Mouse (Mus musculus) midbrain, embryonic 10.5 days (tissue): ENCODE data around the gene Gp1ba. TPM values are rescaled to one million over a fixed set of nuclear protein-coding genes. Genes with fewer than 3 reads are reported as not detected.
A peak's percentile ranks its signal among the peaks of the same experiment; 100 is the strongest.

Source experiments
- DNase-seq: peaks from one replicate; pipeline ENCODE4 v3.0.0-alpha.2; 2017; ENCODE audit warnings: low spot score
- H3K27ac ChIP-seq: fragments of 300-500 bp; sonication (generic); replicated peaks from 2 replicates; pipeline ENCODE4 v1.5.1; 2016; ENCODE audit warnings: mild to moderate bottlenecking
- H3K27me3 ChIP-seq: fragments of 300-500 bp; sonication (generic); 2 replicates; pipeline ENCODE4 v1.6.1; 2016; ENCODE audit warnings: low read depth, mild to moderate bottlenecking; ENCODE audit not compliant: poor library complexity, severe bottlenecking
- H3K36me3 ChIP-seq: fragments of 300-500 bp; sonication (generic); 2 replicates; pipeline ENCODE4 v1.6.1; 2016; ENCODE audit warnings: mild to moderate bottlenecking, moderate library complexity
- H3K4me1 ChIP-seq: fragments of 300-500 bp; sonication (generic); 2 replicates; pipeline ENCODE4 v1.6.1; 2016
- H3K4me3 ChIP-seq: fragments of 300-500 bp; sonication (generic); 2 replicates; pipeline ENCODE4 v1.5.1; 2016; ENCODE audit warnings: mild to moderate bottlenecking, moderate library complexity
- H3K9me3 ChIP-seq: fragments of 300-500 bp; sonication (generic); replicated peaks from 2 replicates; pipeline ENCODE4 v1.6.1; 2016; ENCODE audit warnings: mild to moderate bottlenecking
- WGBS: fragments of 180-500 bp; shearing (Covaris S2); methylation state at CpG from one replicate; pipeline ENCODE4 v1.1.7; 2016; 5-methylcytosine and 5-hydroxymethylcytosine counted together
- polyA plus RNA-seq: library from polyadenylated mRNA; unstranded; fragments of >200 nt; fragmentation: Nextera tagmentation; extraction: Ambion mirVana; gene quantifications from 2 replicates; pipeline ENCODE4 v1.2.1, GENCODE M21; 2016

The Gp1ba gene
- polyA plus RNA-seq, 1 experiment from 2014 or later, result 0.44 TPM

DNA sequence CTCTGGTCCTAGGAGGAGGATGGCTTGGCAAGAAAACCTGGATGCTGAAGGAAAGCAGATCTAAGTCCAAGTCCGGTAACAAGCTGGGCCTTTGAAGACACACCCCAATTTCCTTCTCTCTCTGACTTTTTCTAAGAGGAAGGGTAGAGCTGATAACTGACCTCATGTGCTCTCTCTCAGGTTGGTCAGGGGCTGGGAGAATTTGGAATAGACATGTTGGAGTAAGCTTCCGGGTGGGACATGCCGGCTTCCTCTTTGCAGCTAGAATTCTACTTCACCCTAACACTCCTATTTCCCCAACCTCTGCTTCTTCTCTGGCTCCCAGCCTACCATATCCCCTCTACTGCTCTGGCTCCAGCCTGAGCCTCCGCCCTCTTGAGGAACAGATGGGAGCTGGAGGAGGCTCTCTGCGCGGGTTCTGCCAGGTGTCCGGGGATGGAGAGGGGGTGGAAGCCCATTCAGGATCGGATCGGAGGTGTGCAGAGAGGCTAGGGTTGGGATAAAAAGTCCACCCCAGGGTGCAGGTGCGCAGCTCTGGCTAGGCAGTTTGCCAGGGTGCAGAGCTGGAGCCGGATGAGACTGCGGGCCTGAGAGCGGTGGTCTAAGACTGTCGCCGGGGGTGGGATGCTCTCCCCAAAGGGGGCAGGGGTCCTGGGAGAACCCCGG lies 48.1 kb downstream of the Gp1ba start:
- Histone ChIP-seq H3K27ac (peak overlapping the region; percentile 92), H3K27me3 (no peaks in the 10 kb centered on the region; the same call in 1 of the 2 replicates), H3K4me3 (peak overlapping the region; percentile 93), H3K9me3 (no peaks in the 10 kb centered on the region), H3K4me1 (peaks cover 41% of the 10 kb centered on the region), H3K36me3 (peaks cover 30% of the 10 kb centered on the region)
- DNase-seq, result no peak
- 5% methylated on average over 16 of the region's 16 CpGs for WGBS

- H3K27me3 ChIP-seq, result no peaks in the 10 kb centered on the region; the same call in 1 of the 2 replicates
- DNase-seq, result peak; percentile 90
- WGBS, result under 1% methylated on average over 55 of the region's 55 CpGs
- H3K27ac ChIP-seq, result peak within 1 kb of the TSS; percentile 92
- H3K36me3 ChIP-seq, result peaks cover 29% of the 10 kb centered on the region
- peaks cover 35% of the 10 kb centered on the region for H3K4me1 ChIP-seq
- peak within 1 kb of the TSS; percentile 93 for H3K4me3 ChIP-seq
- H3K9me3 ChIP-seq, result no peaks in the 10 kb centered on the region
Observed at GRCm38 (mm10) chr11:70687601-70688199, 48.8 kb downstream of the Gp1ba start, which contains the start of gene Camta2. Gene Camta2, minus strand, starts transcription at chr11:70688105.

GRCm38 (mm10) chr11:70688372-70688771 lies 49.5 kb downstream of the Gp1ba start:
- peaks cover 22% of the 10 kb centered on the region for H3K36me3 ChIP-seq
- WGBS, result 12% methylated on average over 8 of the region's 8 CpGs
- H3K27me3 ChIP-seq, result no peaks in the 10 kb centered on the region; the same call in 1 of the 2 replicates
- peak overlapping the region; percentile 92 for H3K27ac ChIP-seq
- peak overlapping the region; percentile 93 for H3K4me3 ChIP-seq
- DNase-seq, result no peak
- peaks cover 28% of the 10 kb centered on the region for H3K4me1 ChIP-seq
- no peaks in the 10 kb centered on the region for H3K9me3 ChIP-seq

GRCm38 (mm10) chr11:70689578-70689977 lies 50.7 kb downstream of the Gp1ba start:
- WGBS, result 54% methylated on average over 4 of the region's 4 CpGs
- Histone ChIP-seq H3K4me3 (no peak overlapping the region), H3K4me1 (peaks cover 28% of the 10 kb centered on the region), H3K9me3 (no peaks in the 10 kb centered on the region), H3K36me3 (peaks cover 10% of the 10 kb centered on the region; the same call in 1 of the 2 replicates), H3K27ac (no peak overlapping the region), H3K27me3 (no peaks in the 10 kb centered on the region; the same call in 1 of the 2 replicates)
- DNase-seq, result no peak

Other genes with a start within 250 kb of the Gp1ba start
- gene Pelp1, start 229.1 kb upstream of the Gp1ba start, polyA plus RNA-seq, result 52.2 and 53.2 TPM in 2 replicates
- 28.3 and 37.4 TPM in 2 replicates for gene Arrb2, start 206.5 kb upstream of the Gp1ba start, polyA plus RNA-seq
- gene Med11, start 187.2 kb upstream of the Gp1ba start, polyA plus RNA-seq, result 39.7 and 44.6 TPM in 2 replicates
- 0.14 and 0.40 TPM in 2 replicates for gene Zmynd15, start 179.7 kb upstream of the Gp1ba start, polyA plus RNA-seq
- 0.46 and 0.63 TPM in 2 replicates for gene Cxcl16, start 179.1 kb upstream of the Gp1ba start, polyA plus RNA-seq
- 0.22 TPM in 1 of 2 replicates, not detected in the other for gene Tm4sf5, start 133.9 kb upstream of the Gp1ba start, polyA plus RNA-seq
- gene Vmo1, start 124.5 kb upstream of the Gp1ba start, polyA plus RNA-seq, result not detected in 2 replicates
- 0.15 and 0.25 TPM in 2 replicates for gene Gltpd2, start 119.9 kb upstream of the Gp1ba start, polyA plus RNA-seq
- 1,085 and 1,129 TPM in 2 replicates for gene Psmb6, start 113.8 kb upstream of the Gp1ba start, polyA plus RNA-seq
- gene Gm40193, start 106.2 kb upstream of the Gp1ba start, polyA plus RNA-seq, result not detected in 2 replicates
- gene Pld2, start 99.1 kb upstream of the Gp1ba start, polyA plus RNA-seq, result 3.5 and 4.1 TPM in 2 replicates
- 10.3 and 12.6 TPM in 2 replicates for gene Mink1, start 76.2 kb upstream of the Gp1ba start, polyA plus RNA-seq
- not detected in 2 replicates for gene 4930544D05Rik, start 23.3 kb upstream of the Gp1ba start, polyA plus RNA-seq
- gene Chrne, start 19.9 kb upstream of the Gp1ba start, polyA plus RNA-seq, result not detected in 2 replicates
- gene Rnf167, start 8.1 kb downstream of the Gp1ba start, polyA plus RNA-seq, result 85.6 and 96.3 TPM in 2 replicates
- gene Slc25a11, start 8.4 kb downstream of the Gp1ba start, polyA plus RNA-seq, result 142 and 149 TPM in 2 replicates
- 1,553 and 1,733 TPM in 2 replicates for gene Pfn1, start 15.5 kb downstream of the Gp1ba start, polyA plus RNA-seq
- gene Eno3, start 18.1 kb downstream of the Gp1ba start, polyA plus RNA-seq, result 22.6 and 32.8 TPM in 2 replicates
- gene Spag7, start 30.3 kb downstream of the Gp1ba start, polyA plus RNA-seq, result 186 TPM in 2 replicates
- gene Camta2, start 49.0 kb downstream of the Gp1ba start, polyA plus RNA-seq, result 9.8 and 12.4 TPM in 2 replicates
- 1.00 and 1.3 TPM in 2 replicates for gene Inca1, start 61.0 kb downstream of the Gp1ba start, polyA plus RNA-seq
- gene Kif1c, start 61.4 kb downstream of the Gp1ba start, polyA plus RNA-seq, result 1.8 and 2.0 TPM in 2 replicates
- gene Zfp3, start 125.1 kb downstream of the Gp1ba start, polyA plus RNA-seq, result 6.9 and 10.2 TPM in 2 replicates
- not detected in 2 replicates for gene Scimp, start 173.5 kb downstream of the Gp1ba start, polyA plus RNA-seq
- gene Rabep1, start 205.7 kb downstream of the Gp1ba start, polyA plus RNA-seq, result 38.2 and 39.2 TPM in 2 replicates